Mouse (Mus musculus): ENCODE measurements around the gene AB124611. TPM values are rescaled to one million over a fixed set of nuclear protein-coding genes. Genes with fewer than 3 reads are reported as not detected.

AB124611 gene
- polyA plus RNA-seq, 2 experiments: 2.1 to 5.7 TPM

GRCm38 (mm10) chr9:21568657-21569255, 42.8 kb downstream of the AB124611 start:
- WGBS (ENCODE audit: insufficient replicate concordance): 81% methylated on average over 8 of the region's 8 CpGs
- Histone ChIP-seq H3K27ac (no peak overlapping the region; the same call in 1 of the 2 replicates), H3K27me3 (ENCODE audit: control insufficient read depth, insufficient read depth, low read length) (no peaks in the 10 kb centered on the region), H3K4me1 (replicated peaks; ENCODE audit: control insufficient read depth in 2 of 2, insufficient read depth in 2 of 2, low read length in 1 of 2) (peaks cover 20% of the 10 kb centered on the region in 2 experiments), H3K36me3 (replicated peaks; ENCODE audit: control insufficient read depth, insufficient read depth, low read depth) (peaks cover 30% of the 10 kb centered on the region), H3K4me2 (ENCODE audit: low read depth) (no peak overlapping the region), H3K4me3 (ENCODE audit: insufficient read depth in 1 of 2, low read depth in 2 of 2, low read length in 2 of 2) (no peak overlapping the region), H3K9me3 (ENCODE audit: control insufficient read depth, low read length) (no peaks in the 10 kb centered on the region), H3K9ac (replicated peaks) (no peak overlapping the region)
- ATAC-seq (ENCODE audit: insufficient read depth) (no peak), DNase-seq (ENCODE audit: low read depth in 3 of 3, low spot score in 3 of 3) (no peak)
- TF ChIP-seq CTCF (IDR thresholded peaks at IDR 0.05; ENCODE audit: low read depth): no peak
- no peak for TF ChIP-seq EP300 (IDR thresholded peaks at IDR 0.05; ENCODE audit: low read depth)

GRCm38 (mm10) chr9:21574012-21574801, 48.2 kb downstream of the AB124611 start:
- no peaks in the 10 kb centered on the region for H3K9me3 ChIP-seq (ENCODE audit: control insufficient read depth, low read length)
- no peaks in the 10 kb centered on the region for H3K4me1 ChIP-seq (replicated peaks; ENCODE audit: control insufficient read depth in 2 of 2, insufficient read depth in 2 of 2, low read length in 1 of 2)
- WGBS (ENCODE audit: insufficient replicate concordance): 85% methylated on average over 8 of the region's 8 CpGs
- peaks cover 48% of the 10 kb centered on the region for H3K36me3 ChIP-seq (replicated peaks; ENCODE audit: control insufficient read depth, insufficient read depth, low read depth)
- DNase-seq (ENCODE audit: low read depth in 3 of 3, low spot score in 3 of 3) (no peak), ATAC-seq (ENCODE audit: insufficient read depth) (no peak)
- no peak overlapping the region for H3K27ac ChIP-seq
- TF ChIP-seq CTCF (IDR thresholded peaks at IDR 0.05; ENCODE audit: low read depth): no peak
- TF ChIP-seq EP300 (IDR thresholded peaks at IDR 0.05; ENCODE audit: low read depth): no peak
- H3K4me3 ChIP-seq (ENCODE audit: insufficient read depth in 1 of 2, low read depth in 2 of 2, low read length in 2 of 2): no peak overlapping the region
- no peak overlapping the region for H3K4me2 ChIP-seq (ENCODE audit: low read depth)
- no peaks in the 10 kb centered on the region for H3K27me3 ChIP-seq (ENCODE audit: control insufficient read depth, insufficient read depth, low read length)
- no peak overlapping the region for H3K9ac ChIP-seq (replicated peaks)

GRCm38 (mm10) chr9:21575253-21575652, 49.3 kb downstream of the AB124611 start:
- Histone ChIP-seq H3K36me3 (replicated peaks; ENCODE audit: control insufficient read depth, insufficient read depth, low read depth) (peaks cover 45% of the 10 kb centered on the region), H3K27me3 (ENCODE audit: control insufficient read depth, insufficient read depth, low read length) (no peaks in the 10 kb centered on the region), H3K4me3 (ENCODE audit: insufficient read depth in 1 of 2, low read depth in 2 of 2, low read length in 2 of 2) (no peak overlapping the region), H3K9me3 (ENCODE audit: control insufficient read depth, low read length) (no peaks in the 10 kb centered on the region), H3K4me2 (ENCODE audit: low read depth) (no peak overlapping the region), H3K4me1 (replicated peaks; ENCODE audit: control insufficient read depth in 2 of 2, insufficient read depth in 2 of 2, low read length in 1 of 2) (no peaks in the 10 kb centered on the region), H3K27ac (no peak overlapping the region), H3K9ac (replicated peaks) (no peak overlapping the region)
- ATAC-seq (ENCODE audit: insufficient read depth) (no peak), DNase-seq (ENCODE audit: low read depth in 3 of 3, low spot score in 3 of 3) (no peak)
- WGBS (ENCODE audit: insufficient replicate concordance): 91% methylated on average over 10 of the region's 10 CpGs
- TF ChIP-seq CTCF (IDR thresholded peaks at IDR 0.05; ENCODE audit: low read depth): no peak

GRCm38 (mm10) chr9:21576286-21576685, 50.3 kb downstream of the AB124611 start:
- Histone ChIP-seq H3K9me3 (ENCODE audit: control insufficient read depth, low read length) (no peaks in the 10 kb centered on the region), H3K9ac (replicated peaks) (no peak overlapping the region), H3K4me2 (ENCODE audit: low read depth) (no peak overlapping the region), H3K27ac (no peak overlapping the region), H3K4me1 (replicated peaks; ENCODE audit: control insufficient read depth in 2 of 2, insufficient read depth in 2 of 2, low read length in 1 of 2) (no peaks in the 10 kb centered on the region), H3K36me3 (replicated peaks; ENCODE audit: control insufficient read depth, insufficient read depth, low read depth) (peaks cover 41% of the 10 kb centered on the region), H3K27me3 (ENCODE audit: control insufficient read depth, insufficient read depth, low read length) (no peaks in the 10 kb centered on the region), H3K4me3 (ENCODE audit: insufficient read depth in 1 of 2, low read depth in 2 of 2, low read length in 2 of 2) (no peak overlapping the region)
- DNase-seq (ENCODE audit: low read depth in 3 of 3, low spot score in 3 of 3): no peak
- WGBS (ENCODE audit: insufficient replicate concordance): 100% methylated on average over 1 of the region's 1 CpGs
- TF ChIP-seq CTCF (IDR thresholded peaks at IDR 0.05; ENCODE audit: low read depth) (no peak), EP300 (IDR thresholded peaks at IDR 0.05; ENCODE audit: low read depth) (no peak)
- no peak for ATAC-seq (ENCODE audit: insufficient read depth)

GRCm38 (mm10) chr9:21578226-21578625, 52.2 kb downstream of the AB124611 start:
- Histone ChIP-seq H3K27me3 (ENCODE audit: control insufficient read depth, insufficient read depth, low read length) (no peaks in the 10 kb centered on the region), H3K9ac (replicated peaks) (no peak overlapping the region), H3K27ac (no peak overlapping the region), H3K4me3 (ENCODE audit: insufficient read depth in 1 of 2, low read depth in 2 of 2, low read length in 2 of 2) (no peak overlapping the region), H3K9me3 (ENCODE audit: control insufficient read depth, low read length) (no peaks in the 10 kb centered on the region), H3K4me1 (replicated peaks; ENCODE audit: control insufficient read depth in 2 of 2, insufficient read depth in 2 of 2, low read length in 1 of 2) (no peaks in the 10 kb centered on the region), H3K36me3 (replicated peaks; ENCODE audit: control insufficient read depth, insufficient read depth, low read depth) (peaks cover 30% of the 10 kb centered on the region), H3K4me2 (ENCODE audit: low read depth) (no peak overlapping the region)
- ATAC-seq (ENCODE audit: insufficient read depth): no peak
- TF ChIP-seq EP300 (IDR thresholded peaks at IDR 0.05; ENCODE audit: low read depth) (no peak), CTCF (IDR thresholded peaks at IDR 0.05; ENCODE audit: low read depth) (no peak)
- no peak for DNase-seq (ENCODE audit: low read depth in 3 of 3, low spot score in 3 of 3)
- WGBS (ENCODE audit: insufficient replicate concordance): 65% methylated on average over 3 of the region's 3 CpGs
